Comparison of ENCODE assay signal across 8 mouse cellular contexts in genomic region chr15:82274927-82275901, GRCm38 (mm10). TPM values are rescaled to one million over a fixed set of nuclear protein-coding genes. Genes with fewer than 3 reads are reported as not detected.
A peak's percentile ranks its signal among the peaks of the same experiment; 100 is the strongest.
DNase-seq lines count a peak whose midpoint lies in the region; ATAC-seq and TF ChIP-seq lines count a peak whose summit lies in the region.

No protein-coding gene starts in this region.

- peak overlapping the region; percentile 65 for H3K4me3 ChIP-seq in embryonic facial prominence, embryonic 12.5 days
- peak overlapping the region; percentile 61 for H3K4me3 ChIP-seq in limb, embryonic 14.5 days (replicated peaks; ENCODE audit: low read length)

- no peaks in the 10 kb centered on the region for H3K9me3 ChIP-seq in embryonic facial prominence, embryonic 12.5 days
- no peaks in the 10 kb centered on the region for H3K9me3 ChIP-seq in limb, embryonic 14.5 days (ENCODE audit: control insufficient read depth, low read length)

- H3K4me1 ChIP-seq in embryonic facial prominence, embryonic 12.5 days, result peaks cover 17% of the 10 kb centered on the region; the same call in 1 of the 2 replicates
- H3K4me1 ChIP-seq in limb, embryonic 14.5 days (ENCODE audit: control insufficient read depth, insufficient read depth, low read length), result peaks cover 9% of the 10 kb centered on the region

- H3K9ac ChIP-seq in embryonic facial prominence, embryonic 12.5 days, result peak overlapping the region; percentile 77
- peak overlapping the region; percentile 73 for H3K9ac ChIP-seq in limb, embryonic 14.5 days (ENCODE audit: low read depth, low read length, severe bottlenecking)

- H3K4me2 ChIP-seq in embryonic facial prominence, embryonic 12.5 days (replicated peaks), result peak overlapping the region; percentile 92
- peak overlapping the region; percentile 97 for H3K4me2 ChIP-seq in limb, embryonic 14.5 days (replicated peaks; ENCODE audit: low read depth, low read length, severe bottlenecking)

- TF ChIP-seq POLR2A in limb, embryonic 14.5 days (IDR thresholded peaks at IDR 0.05; ENCODE audit: borderline replicate concordance, extremely low read depth, insufficient read depth, insufficient read length), result no peak

- under 1% methylated on average over 80 of the region's 86 CpGs for WGBS in embryonic facial prominence, embryonic 12.5 days
- WGBS in limb, embryonic 14.5 days, result under 1% methylated on average over 59 of the region's 86 CpGs

- DNase-seq in kidney, adult 18-20 months, result peak; percentile 18
- no peak for DNase-seq in kidney, adult 8-10 months
- DNase-seq in adrenal gland, postnatal 10 days, result peak; percentile 65
- DNase-seq in induced T-regulatory cell, adult 2 months (ENCODE audit: low read depth), result peak; percentile 35
- no peak for DNase-seq in limb, embryonic 14.5 days (ENCODE audit: low spot score)
- peak; percentile 87 for DNase-seq in right cerebral cortex, adult 18-20 months
- DNase-seq in spleen, adult 12 weeks (ENCODE audit: low spot score), result no peak

- H3K27ac ChIP-seq in embryonic facial prominence, embryonic 12.5 days, result peak overlapping the region; percentile 42; the same call in 1 of the 2 replicates
- 0 out of 2 replicates have a peak overlapping the region, but pooled peaks have one; percentile 19 for H3K27ac ChIP-seq in limb, embryonic 14.5 days (replicated peaks; ENCODE audit: low read depth, low read length)

- H3K27me3 ChIP-seq in embryonic facial prominence, embryonic 12.5 days, result peaks cover 31% of the 10 kb centered on the region
- peaks cover 17% of the 10 kb centered on the region for H3K27me3 ChIP-seq in limb, embryonic 14.5 days (ENCODE audit: control insufficient read depth, insufficient read depth, low read length)

- ATAC-seq in embryonic facial prominence, embryonic 12.5 days (ENCODE audit: insufficient number of reproducible peaks, insufficient read depth, low FRiP score, low TSS enrichment), result peak; percentile 29; the same call in 1 of the 2 replicates
- peak; percentile 53; the same call in 1 of the 2 replicates for ATAC-seq in limb, embryonic 14.5 days (ENCODE audit: low FRiP score, low read depth)

- peaks cover 10% of the 10 kb centered on the region for H3K36me3 ChIP-seq in embryonic facial prominence, embryonic 12.5 days
- H3K36me3 ChIP-seq in limb, embryonic 14.5 days (ENCODE audit: control insufficient read depth, insufficient read depth, low read length), result no peaks in the 10 kb centered on the region; the same call in 1 of the 2 replicates

RNA-seq across cellular contexts. Expression of gene Sept3, which starts 0.5 kb away (rescaled TPM):
- 1 to 10 TPM; 3.5 to 6.0 TPM for total RNA-seq in adrenal gland, postnatal 10 days (2021)
- polyA plus RNA-seq in embryonic facial prominence, embryonic 12.5 days (2016; fragmentation: Nextera tagmentation; extraction: Ambion mirVana), result 59.9 and 66.0 TPM in 2 replicates
- polyA plus RNA-seq in limb, embryonic 14.5 days (2012; rRNA removed), result 23.7 and 26.6 TPM in 2 replicates
- 12.0 and 13.3 TPM in 2 replicates for polyA plus RNA-seq in limb, embryonic 14.5 days (2014; fragmentation: Nextera tagmentation; extraction: Ambion mirVana)

RNA-seq across cellular contexts. Expression of gene 1500009C09Rik, which starts 23.0 kb away (rescaled TPM):
- total RNA-seq in adrenal gland, postnatal 10 days (2021), result under 1 TPM; 0.27 to 1.00 TPM
- 0.29 TPM in 1 of 2 replicates, not detected in the other for polyA plus RNA-seq in embryonic facial prominence, embryonic 12.5 days (2016; fragmentation: Nextera tagmentation; extraction: Ambion mirVana)
- 0.35 and 0.40 TPM in 2 replicates for polyA plus RNA-seq in limb, embryonic 14.5 days (2012; rRNA removed)
- not detected in 2 replicates for polyA plus RNA-seq in limb, embryonic 14.5 days (2014; fragmentation: Nextera tagmentation; extraction: Ambion mirVana)

RNA-seq across cellular contexts. Expression of gene Wbp2nl, which starts 23.5 kb away (rescaled TPM):
- under 1 TPM in 1 of 2 experiments, not detected in 1; 0.48 TPM for total RNA-seq in adrenal gland, postnatal 10 days (2021)
- 0.12 TPM in 1 of 2 replicates, not detected in the other for polyA plus RNA-seq in embryonic facial prominence, embryonic 12.5 days (2016; fragmentation: Nextera tagmentation; extraction: Ambion mirVana)
- 0.24 and 0.47 TPM in 2 replicates for polyA plus RNA-seq in limb, embryonic 14.5 days (2012; rRNA removed)
- not detected in 2 replicates for polyA plus RNA-seq in limb, embryonic 14.5 days (2014; fragmentation: Nextera tagmentation; extraction: Ambion mirVana)

RNA-seq across cellular contexts. Expression of gene Cenpm, which starts 30.7 kb away (rescaled TPM):
- 10 to 100 TPM; 11.7 to 12.0 TPM for total RNA-seq in adrenal gland, postnatal 10 days (2021)
- polyA plus RNA-seq in embryonic facial prominence, embryonic 12.5 days (2016; fragmentation: Nextera tagmentation; extraction: Ambion mirVana), result 68.8 and 71.0 TPM in 2 replicates
- 39.4 and 43.3 TPM in 2 replicates for polyA plus RNA-seq in limb, embryonic 14.5 days (2012; rRNA removed)
- polyA plus RNA-seq in limb, embryonic 14.5 days (2014; fragmentation: Nextera tagmentation; extraction: Ambion mirVana), result 57.7 and 59.3 TPM in 2 replicates

RNA-seq across cellular contexts. Expression of gene Tnfrsf13c, which starts 51.0 kb away (rescaled TPM):
- 1 to 10 TPM; 2.1 to 2.7 TPM for total RNA-seq in adrenal gland, postnatal 10 days (2021)
- 0.13 and 0.23 TPM in 2 replicates for polyA plus RNA-seq in embryonic facial prominence, embryonic 12.5 days (2016; fragmentation: Nextera tagmentation; extraction: Ambion mirVana)
- 0.29 and 0.46 TPM in 2 replicates for polyA plus RNA-seq in limb, embryonic 14.5 days (2012; rRNA removed)
- 0.22 and 0.29 TPM in 2 replicates for polyA plus RNA-seq in limb, embryonic 14.5 days (2014; fragmentation: Nextera tagmentation; extraction: Ambion mirVana)

Comparison
In these comparisons a context has a peak if more than half of its experiments do, and no peak if none do; other contexts are left out.
1. DNase-seq: peak in kidney, adult 18-20 months (single experiment), adrenal gland, postnatal 10 days (single experiment), induced T-regulatory cell, adult 2 months (single experiment) and right cerebral cortex, adult 18-20 months (single experiment); none in kidney, adult 8-10 months (0 of 2), limb, embryonic 14.5 days (single experiment) and spleen, adult 12 weeks (single experiment).